In genomic region chr2:168525391-168526154, GRCm38 (mm10) we compare ENCODE assay signal across 8 mouse cellular contexts.
DNase-seq lines count a peak whose midpoint lies in the region; ATAC-seq lines count a peak whose summit lies in the region.

No protein-coding gene starts in this region.

- DNase-seq in adrenal gland, adult (ENCODE audit: inconsistent age in 2 of 2, low spot score in 1 of 2) = peak; percentile 44 to 71
- DNase-seq in adrenal gland, adult 18-20 months (ENCODE audit: low spot score in 2 of 2) = no peak
- peak; percentile 23 for DNase-seq in CD4-positive helper T cell, adult 2 months (ENCODE audit: low read depth, low spot score)
- DNase-seq in frontal cortex, postnatal 25 days (ENCODE audit: low spot score in 2 of 2) = no peak
- DNase-seq in cerebellum, adult 18-20 months = no peak
- no peak for DNase-seq in gastrocnemius, adult 8-10 months (ENCODE audit: low spot score in 2 of 2)

- peak overlapping the region; percentile 52 for H3K4me2 ChIP-seq in forebrain, embryonic 16.5 days (ENCODE audit: low read length)
- H3K4me2 ChIP-seq in liver, embryonic 15.5 days = peak overlapping the region; percentile 37

- H3K9ac ChIP-seq in forebrain, embryonic 16.5 days (replicated peaks; ENCODE audit: low read depth, low read length) = peak overlapping the region; percentile 32; the same call in 1 of the 2 replicates
- no peak overlapping the region for H3K9ac ChIP-seq in liver, embryonic 15.5 days

- WGBS in forebrain, embryonic 16.5 days = 4% methylated on average over 17 of the region's 17 CpGs
- 20% methylated on average over 17 of the region's 17 CpGs for WGBS in liver, embryonic 15.5 days (ENCODE audit: insufficient replicate concordance)

- H3K27ac ChIP-seq in forebrain, embryonic 16.5 days (ENCODE audit: low read length) = peak overlapping the region; percentile 33; the same call in 1 of the 2 replicates
- H3K27ac ChIP-seq in liver, embryonic 15.5 days (replicated peaks) = no peak overlapping the region

- H3K4me1 ChIP-seq in forebrain, embryonic 16.5 days (replicated peaks; ENCODE audit: control insufficient read depth, insufficient read depth, low read length) = peaks cover 12% of the 10 kb centered on the region
- peaks cover 13% of the 10 kb centered on the region for H3K4me1 ChIP-seq in liver, embryonic 15.5 days (replicated peaks)

- no peaks in the 10 kb centered on the region for H3K36me3 ChIP-seq in forebrain, embryonic 16.5 days (ENCODE audit: control insufficient read depth, insufficient read depth)
- no peaks in the 10 kb centered on the region for H3K36me3 ChIP-seq in liver, embryonic 15.5 days (replicated peaks)

- no peaks in the 10 kb centered on the region for H3K27me3 ChIP-seq in forebrain, embryonic 16.5 days (replicated peaks; ENCODE audit: control insufficient read depth, insufficient read depth, low read length)
- H3K27me3 ChIP-seq in liver, embryonic 15.5 days = peaks cover 23% of the 10 kb centered on the region

- peak overlapping the region; percentile 23 for H3K4me3 ChIP-seq in forebrain, embryonic 16.5 days (replicated peaks; ENCODE audit: low read length)
- no peak overlapping the region for H3K4me3 ChIP-seq in liver, embryonic 15.5 days (replicated peaks)

- ATAC-seq in forebrain, embryonic 16.5 days = peak; percentile 47
- ATAC-seq in liver, embryonic 15.5 days (ENCODE audit: insufficient read depth) = no peak

- peaks cover 3% of the 10 kb centered on the region; the same call in 1 of the 2 replicates for H3K9me3 ChIP-seq in forebrain, embryonic 16.5 days (ENCODE audit: control insufficient read depth, low read length)
- no peaks in the 10 kb centered on the region for H3K9me3 ChIP-seq in liver, embryonic 15.5 days (replicated peaks)

Comparison
In these comparisons a context has a peak if more than half of its experiments do, and no peak if none do; other contexts are left out.
1. DNase-seq: peak in adrenal gland, adult (2 of 2) and CD4-positive helper T cell, adult 2 months (single experiment); none in adrenal gland, adult 18-20 months (0 of 2), frontal cortex, postnatal 25 days (0 of 2), cerebellum, adult 18-20 months (0 of 2) and gastrocnemius, adult 8-10 months (0 of 2).